Mouse (Mus musculus): ENCODE results near the gene Atp5d. TPM values are rescaled to one million over a fixed set of nuclear protein-coding genes. Genes with fewer than 3 reads are reported as not detected.
A peak's percentile ranks its signal among the peaks of the same experiment; 100 is the strongest.
"Not testable (repeated sequence)": the region's sequence is repeated elsewhere in the genome, so short reads cannot be mapped to it uniquely, and the experiment has no call there.

Atp5d gene
- total RNA-seq, 2 experiments from 2014 or later, result 12.1 to 48.8 TPM

DNA sequence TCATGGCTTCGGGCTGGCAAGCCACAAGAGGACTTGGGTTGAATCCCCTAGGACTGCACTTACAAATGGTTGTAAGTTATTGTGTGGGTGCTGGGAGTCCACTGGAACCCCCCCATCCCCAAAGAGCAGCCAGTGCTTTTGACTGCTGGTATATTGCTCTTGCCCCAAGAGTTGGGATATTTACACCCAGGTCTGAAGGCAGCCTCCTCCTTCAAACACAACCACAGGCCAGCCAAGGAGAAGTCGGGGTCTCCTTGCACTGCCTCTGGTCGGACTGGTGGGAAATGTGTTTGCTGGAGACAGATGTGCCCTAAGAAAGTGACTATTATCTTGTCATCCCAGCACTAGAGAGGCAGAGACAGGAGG, 23.8 kb downstream of the Atp5d start:
- ATAC-seq (replicated peaks; ENCODE audit: low FRiP score, poor library complexity, severe bottlenecking), result no peak

DNA sequence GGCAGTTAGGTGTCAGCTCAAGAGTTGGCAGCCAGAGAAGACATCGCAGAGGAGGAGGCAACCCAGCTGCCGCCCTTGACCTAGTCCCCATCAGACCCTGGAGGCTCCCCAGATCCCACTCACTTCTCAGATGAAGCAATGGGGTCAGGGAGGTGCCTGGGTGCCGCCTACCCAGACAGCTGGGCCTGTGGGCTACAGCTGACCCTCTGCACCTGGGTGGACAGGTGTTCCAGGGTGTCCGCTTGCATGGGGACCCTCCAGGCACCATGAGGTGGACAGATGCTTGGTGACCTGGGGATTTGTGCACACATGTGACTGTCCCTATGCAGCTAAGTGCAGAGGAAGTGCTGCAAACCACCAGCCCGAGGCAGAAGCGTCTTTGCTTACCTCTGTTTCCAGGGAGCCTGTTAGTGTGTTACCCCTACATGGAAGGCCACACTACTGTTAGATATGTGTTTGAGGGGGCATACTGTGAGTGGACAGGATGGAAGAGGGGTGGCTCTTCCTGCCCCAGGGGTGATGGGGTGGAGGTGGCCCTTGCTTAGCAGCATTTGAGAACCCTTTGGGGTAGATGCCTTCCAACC, 24.4 kb downstream of the Atp5d start:
- ATAC-seq (replicated peaks; ENCODE audit: low FRiP score, poor library complexity, severe bottlenecking), result no peak

DNA sequence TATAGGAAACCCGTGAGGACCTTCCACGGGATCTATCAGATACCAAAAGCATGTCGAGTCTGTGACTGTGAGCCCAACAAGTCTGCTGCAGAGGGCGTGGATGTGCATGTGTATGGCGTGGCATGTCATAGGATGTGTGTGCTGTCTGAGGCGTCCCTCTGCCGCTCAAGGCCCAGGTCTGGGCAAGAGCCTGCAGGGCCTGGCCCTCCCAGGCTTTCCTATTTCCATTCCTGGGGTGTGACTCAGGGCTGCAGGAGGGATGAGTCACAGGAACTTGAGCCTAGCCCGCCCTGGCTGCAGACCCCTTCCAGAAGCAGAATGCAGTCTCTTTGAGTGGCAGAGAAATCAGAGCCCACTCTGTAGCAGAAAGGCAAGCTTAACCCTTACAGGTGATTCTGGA, 25.3 kb downstream of the Atp5d start:
- ATAC-seq (replicated peaks; ENCODE audit: low FRiP score, poor library complexity, severe bottlenecking), result no peak

DNA sequence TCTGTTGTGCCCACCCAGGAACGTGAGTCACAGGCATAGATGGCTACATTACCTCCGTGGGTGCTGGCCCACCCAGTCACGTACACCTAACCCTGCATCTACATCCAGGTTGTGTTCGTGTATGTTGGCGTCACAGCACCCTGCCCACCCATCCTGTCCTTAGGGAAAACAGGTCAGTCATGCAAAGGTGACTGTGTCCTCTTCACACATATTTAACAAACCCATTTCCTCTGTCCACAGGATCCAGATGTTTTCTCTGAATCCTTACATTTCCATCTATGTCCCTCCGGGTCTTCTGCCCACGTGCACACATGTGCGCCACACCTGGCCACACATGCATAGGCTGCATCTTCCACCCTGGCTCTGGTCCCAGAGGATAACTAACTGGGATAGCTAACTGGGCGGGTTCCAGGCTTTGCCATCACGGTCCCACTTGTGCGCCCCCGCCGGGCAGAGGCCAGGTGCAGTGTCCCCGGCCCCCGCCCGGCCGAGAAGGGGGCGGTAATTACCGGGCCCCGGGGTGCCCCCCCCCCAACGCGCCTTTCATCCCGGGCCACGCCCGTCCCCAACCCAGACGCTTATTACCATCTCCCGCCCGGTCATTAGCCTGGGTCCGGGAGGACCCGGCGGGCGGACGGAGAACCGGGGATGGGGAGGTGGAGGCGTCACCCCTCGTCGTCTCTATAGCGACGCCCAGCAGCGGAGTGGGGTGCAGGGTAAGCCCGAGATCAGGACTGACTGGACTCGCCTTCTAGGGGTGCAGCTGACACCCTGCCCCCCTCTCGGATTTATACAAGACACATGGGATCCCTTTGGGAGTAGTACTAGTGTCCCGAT, 25.9 kb downstream of the Atp5d start:
- ATAC-seq (replicated peaks; ENCODE audit: low FRiP score, poor library complexity, severe bottlenecking), result 0 out of 2 replicates have a peak, but pooled peaks have one; percentile 0

DNA sequence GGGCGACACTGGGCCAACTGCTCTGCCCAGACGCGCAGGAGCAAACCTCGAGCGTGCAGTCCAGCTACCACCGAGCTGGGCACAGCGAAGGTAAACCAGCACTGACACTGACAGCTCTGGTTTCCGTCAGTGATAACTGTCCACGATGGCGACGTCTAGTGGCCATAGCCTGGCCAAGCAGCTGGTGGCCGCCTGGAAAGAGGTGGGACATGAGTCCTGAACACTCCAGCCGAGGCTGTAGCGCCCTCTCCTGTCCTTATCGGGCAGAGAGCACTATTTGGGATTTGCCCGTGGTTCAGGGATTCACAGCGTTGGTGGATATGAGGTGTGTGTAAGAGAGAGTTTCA, 26.5 kb downstream of the Atp5d start:
- peak; percentile 63 for ATAC-seq (replicated peaks; ENCODE audit: low FRiP score, poor library complexity, severe bottlenecking)

DNA sequence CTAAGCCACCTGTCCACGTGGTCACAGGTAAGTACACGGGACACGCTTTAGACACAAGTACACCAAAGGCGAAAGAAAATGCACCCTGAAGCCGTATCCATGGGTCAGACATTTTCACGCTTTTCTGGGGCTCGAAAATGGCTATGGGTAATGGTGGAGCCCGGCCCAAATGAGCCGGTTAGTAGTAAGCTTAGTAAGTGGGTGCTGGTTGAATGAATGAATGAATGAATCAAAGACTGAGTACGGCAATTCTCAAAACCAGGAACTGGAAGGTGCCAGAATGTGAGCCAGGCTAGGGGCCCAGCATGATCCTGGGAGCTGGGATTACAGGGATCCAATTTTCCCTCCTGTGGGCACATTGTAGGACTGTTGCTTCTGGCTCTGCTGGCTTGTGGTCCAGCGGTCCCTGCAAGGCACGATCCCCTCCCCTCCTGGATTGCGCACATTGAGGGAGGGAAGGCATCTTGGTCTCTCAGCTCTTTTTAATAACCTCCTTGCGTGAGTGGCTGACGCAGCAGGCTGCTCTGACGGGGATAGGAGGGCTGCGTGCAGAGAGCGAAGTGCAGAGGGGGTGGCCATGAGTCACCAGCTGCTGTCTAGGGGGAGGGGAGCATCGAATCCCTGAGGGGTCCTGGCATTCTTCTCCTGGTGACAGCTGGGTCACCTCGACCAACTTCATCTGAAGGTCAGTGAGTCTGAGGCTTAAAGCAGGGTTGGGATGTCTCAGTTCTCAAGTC, 27.1 kb downstream of the Atp5d start, which contains the start of gene Cirbp:
Gene Cirbp, plus strand, starts transcription at position 594 of the 737 bp plus-strand sequence.
- ATAC-seq (replicated peaks; ENCODE audit: low FRiP score, poor library complexity, severe bottlenecking), result no peak

DNA sequence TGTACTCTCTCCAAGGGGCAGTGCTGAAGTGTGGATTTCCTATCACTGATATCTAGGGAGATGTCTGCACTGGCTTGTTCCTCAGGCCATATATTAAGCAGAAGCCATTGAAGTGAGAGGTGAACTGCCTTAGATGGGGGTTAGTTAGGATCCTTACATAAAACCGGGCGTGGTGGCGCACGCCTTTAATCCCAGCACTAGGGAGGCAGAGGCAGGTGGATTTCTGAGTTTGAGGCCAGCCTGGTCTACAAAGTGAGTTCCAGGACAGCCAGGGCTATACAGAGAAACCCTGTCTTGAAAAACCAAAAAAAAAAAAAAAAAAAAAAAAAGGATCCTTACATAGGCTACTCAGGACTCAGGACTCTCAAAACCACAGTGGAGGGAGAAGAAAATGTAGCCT, 27.7 kb downstream of the Atp5d start:
- not testable (repeated sequence) for ATAC-seq (replicated peaks; ENCODE audit: low FRiP score, poor library complexity, severe bottlenecking)

DNA sequence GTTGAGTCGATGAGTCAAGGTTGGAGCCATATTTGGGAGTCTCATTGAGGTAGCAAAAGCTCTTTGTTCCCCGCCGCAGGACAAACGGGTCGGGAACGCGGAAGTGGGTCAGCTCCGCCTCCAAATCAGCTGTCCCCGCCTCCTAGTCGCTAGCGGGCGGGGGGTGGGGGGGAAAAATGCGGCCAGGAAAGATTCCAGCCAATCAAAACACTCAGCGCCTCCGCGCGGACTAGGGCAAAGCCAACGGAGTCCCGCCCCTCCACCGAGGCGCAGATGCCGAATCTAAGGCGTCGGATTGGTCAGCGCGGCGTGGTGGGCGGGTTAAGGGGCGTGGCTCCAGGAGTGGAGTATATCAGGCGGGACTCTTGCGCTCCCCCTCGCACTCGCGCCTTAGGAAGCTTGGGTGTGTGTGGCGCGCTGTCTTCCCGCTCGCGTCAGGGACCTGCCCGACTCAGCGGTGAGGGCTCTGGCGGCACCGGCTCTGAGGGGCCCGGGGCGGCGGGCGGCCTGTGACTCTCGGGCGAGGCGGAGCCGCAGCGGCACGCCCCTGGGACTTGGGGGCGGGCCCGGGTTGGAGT, 29.1 kb downstream of the Atp5d start:
- peak; percentile 75 for ATAC-seq (replicated peaks; ENCODE audit: low FRiP score, poor library complexity, severe bottlenecking)

DNA sequence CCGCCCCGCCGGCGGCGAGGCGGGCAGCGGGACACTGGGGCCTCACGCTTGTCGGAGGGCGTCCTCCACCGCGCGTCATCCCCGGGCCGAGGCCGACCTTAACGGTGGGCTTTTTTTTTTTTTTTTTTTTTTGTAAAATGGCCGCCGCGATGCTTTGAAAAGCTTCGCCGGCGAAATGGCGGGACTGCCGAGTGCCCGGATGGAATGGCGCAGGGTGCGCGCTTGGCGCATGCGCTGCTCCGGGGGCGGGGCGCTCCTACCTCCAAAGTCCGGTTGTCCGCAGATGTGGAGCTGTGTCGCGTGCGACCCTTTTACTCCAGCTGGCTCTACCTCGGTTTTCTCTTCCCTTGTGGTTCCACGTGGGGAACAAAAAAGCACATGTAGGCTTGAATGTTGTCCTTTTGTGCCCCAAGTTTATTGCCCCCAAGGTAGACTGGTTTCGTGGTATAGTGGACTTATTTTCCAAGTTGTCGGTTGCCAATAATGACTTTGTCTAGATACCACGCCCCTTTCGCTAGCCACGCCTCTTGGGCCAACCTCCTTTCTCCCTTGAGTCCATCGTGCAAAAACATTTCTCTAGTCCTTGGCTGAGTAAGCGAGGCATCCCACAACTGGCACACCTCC, 29.7 kb downstream of the Atp5d start:
- peak; percentile 52 for ATAC-seq (replicated peaks; ENCODE audit: low FRiP score, poor library complexity, severe bottlenecking)

DNA sequence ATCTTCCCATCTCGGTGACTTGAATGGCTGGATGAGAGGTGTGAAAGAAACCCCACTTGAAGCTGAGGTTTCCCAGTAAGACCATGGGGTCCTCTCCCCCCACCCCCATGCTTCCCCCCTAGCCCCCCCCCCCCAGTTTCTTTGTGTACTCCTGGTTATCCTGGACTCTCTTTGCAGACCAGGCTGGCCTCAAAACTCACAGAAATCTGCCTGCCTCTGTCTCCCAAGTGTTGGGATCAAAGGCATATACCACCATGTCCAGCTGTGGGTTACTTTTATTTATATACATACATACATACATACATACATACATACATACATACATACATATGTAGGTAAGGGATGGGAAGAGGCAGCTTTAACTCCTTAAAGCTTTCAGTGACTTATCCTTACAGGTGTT, 30.6 kb downstream of the Atp5d start:
- ATAC-seq (replicated peaks; ENCODE audit: low FRiP score, poor library complexity, severe bottlenecking), result no peak

DNA sequence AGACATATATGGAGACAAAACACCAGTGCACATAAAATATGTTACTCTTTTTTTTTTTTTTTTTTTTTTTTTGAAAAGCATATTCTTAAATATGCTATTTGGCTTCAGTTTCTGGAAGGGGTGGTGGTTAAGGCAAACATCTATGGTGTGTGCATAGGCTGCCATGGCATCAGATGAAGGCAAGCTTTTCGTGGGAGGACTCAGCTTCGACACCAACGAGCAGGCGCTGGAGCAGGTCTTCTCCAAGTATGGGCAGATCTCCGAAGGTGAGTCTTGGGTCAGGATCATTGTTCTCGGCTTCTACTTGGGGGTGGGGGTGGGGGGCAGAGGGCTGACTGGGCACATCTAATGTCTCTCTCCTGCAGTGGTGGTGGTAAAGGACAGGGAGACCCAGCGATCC, 31.2 kb downstream of the Atp5d start:
- no peak for ATAC-seq (replicated peaks; ENCODE audit: low FRiP score, poor library complexity, severe bottlenecking)

DNA sequence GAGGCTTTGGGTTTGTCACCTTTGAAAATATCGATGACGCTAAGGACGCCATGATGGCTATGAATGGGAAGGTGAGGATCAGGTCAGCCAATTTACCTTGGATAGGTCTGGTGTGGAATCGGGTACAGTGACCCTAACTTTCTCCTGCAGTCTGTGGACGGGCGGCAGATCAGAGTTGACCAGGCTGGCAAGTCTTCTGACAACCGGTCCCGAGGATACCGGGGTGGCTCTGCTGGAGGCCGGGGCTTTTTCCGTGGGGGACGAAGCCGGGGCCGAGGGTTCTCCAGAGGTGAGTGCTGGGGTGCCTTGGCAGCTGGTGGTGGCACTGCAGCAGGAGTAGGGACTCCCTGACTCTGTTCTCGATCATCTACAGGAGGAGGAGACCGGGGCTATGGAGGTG, 31.6 kb downstream of the Atp5d start:
- no peak for ATAC-seq (replicated peaks; ENCODE audit: low FRiP score, poor library complexity, severe bottlenecking)

DNA sequence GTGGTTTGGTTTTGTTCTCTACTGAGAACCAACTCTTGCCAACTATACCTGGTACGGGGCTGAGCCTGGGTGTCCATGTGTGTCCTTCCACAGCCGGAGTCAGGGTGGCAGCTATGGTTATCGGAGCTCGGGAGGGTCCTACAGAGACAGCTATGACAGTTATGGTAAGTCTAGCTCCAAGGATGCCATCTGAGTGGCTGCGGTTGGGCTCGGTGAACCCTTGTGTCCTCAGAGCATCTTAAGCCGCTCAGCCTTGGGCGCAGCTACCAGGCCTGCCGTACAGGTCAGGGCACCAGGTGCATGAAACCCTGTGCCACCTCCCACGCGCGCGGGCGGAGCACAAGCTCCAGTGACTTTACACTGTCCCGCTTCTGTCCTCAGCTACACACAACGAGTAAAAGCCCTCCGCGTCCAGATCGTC, 32.2 kb downstream of the Atp5d start:
- no peak for ATAC-seq (replicated peaks; ENCODE audit: low FRiP score, poor library complexity, severe bottlenecking)

DNA sequence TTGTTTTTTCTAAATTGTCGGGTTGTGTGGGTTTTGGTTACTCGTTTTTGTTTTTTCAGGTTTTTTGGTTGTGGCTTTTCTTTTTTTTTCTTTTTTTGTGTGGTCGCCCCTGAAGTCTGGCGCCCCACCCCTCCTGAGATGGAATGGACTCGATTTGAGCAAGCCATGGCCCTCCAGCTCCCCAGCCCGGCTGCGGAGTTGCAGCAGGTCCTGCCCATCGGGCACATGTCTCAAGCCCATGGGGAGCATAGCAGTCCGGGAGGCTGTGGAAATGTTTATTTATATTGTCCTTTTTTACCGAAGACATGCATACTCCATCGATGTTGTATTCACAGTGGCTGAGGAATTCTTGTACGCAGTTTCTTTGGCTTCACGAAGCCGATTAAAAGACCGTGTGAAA, 32.8 kb downstream of the Atp5d start:
- no peak for ATAC-seq (replicated peaks; ENCODE audit: low FRiP score, poor library complexity, severe bottlenecking)

DNA sequence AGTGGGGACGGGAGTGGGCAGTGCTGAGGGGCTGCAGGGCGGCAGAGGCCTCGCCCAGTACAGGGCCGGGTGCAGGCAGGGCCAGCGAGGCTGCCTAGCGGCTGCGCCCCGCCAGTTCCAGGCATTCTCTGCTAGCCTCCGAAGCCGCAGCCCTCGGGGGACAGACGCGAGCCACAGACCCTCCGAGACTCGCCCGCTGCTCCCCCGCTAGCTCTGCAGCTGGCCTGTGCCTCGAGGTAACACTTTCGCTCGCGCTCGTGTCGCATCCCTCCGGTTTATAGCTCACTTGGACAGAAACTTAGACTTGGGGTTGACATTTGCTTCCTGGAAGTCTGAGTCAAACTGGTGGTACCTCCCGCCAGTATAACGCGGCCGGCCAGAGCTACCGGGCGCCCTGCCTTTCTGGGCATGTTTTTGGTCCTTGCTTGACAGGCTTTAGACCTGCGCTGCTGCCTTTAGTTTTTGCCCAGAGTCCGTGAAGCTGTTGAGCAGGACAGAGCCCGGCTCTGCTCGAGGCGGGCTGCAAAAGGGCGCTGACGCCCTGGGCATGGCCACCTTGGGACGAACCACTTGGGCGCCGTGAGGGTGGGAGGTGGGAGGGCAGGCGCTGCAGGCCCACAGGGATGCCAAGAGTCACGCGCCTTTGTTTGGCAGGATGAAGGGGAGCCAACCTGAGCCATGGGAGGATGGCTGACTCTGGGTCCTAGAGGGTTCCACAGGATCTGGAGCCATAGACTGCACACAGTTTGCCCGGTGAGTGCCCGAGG, 33.5 kb downstream of the Atp5d start:
- ATAC-seq (replicated peaks; ENCODE audit: low FRiP score, poor library complexity, severe bottlenecking), result no peak

DNA sequence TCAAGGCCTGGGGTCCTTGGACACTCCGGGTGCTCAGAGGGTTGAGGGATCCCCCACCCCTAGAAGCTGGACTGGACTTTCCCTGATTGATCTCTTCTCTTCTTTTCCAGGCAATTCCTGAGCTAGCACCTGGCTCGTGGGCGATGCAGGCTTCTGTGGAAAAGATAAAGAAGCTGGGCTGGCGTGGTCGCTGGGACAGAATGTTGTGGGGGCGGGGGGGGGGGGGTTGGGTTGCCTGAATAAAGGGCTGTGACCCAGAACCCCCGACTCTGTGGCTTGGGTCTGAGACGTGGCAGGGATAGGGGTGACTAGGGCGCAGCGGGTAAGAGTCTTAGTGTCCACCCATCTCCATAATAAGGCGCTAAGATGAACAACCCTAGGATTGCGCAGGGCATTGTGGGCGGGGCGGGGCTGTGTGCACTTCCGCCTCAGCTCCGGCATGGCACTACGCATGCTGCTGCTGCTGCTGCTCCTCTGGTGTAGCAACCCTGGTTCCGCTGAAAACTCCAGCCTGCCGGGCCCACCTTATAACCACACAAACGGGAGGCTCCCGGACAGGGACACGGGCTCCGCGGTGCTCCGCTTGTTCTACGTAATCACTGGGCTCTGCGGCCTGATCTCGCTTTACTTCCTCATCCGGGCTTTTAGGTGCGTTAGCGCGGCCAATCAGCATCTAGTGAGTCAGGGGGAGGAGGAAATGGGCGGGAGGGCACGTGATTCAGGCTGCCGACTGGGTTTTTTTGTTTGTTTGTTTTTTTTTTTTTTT, 34.3 kb downstream of the Atp5d start, which contains the start of gene 1600002K03Rik:
Gene 1600002K03Rik, plus strand, starts transcription at position 418 of the 766 bp plus-strand sequence.
- ATAC-seq (replicated peaks; ENCODE audit: low FRiP score, poor library complexity, severe bottlenecking), result peak; percentile 78

DNA sequence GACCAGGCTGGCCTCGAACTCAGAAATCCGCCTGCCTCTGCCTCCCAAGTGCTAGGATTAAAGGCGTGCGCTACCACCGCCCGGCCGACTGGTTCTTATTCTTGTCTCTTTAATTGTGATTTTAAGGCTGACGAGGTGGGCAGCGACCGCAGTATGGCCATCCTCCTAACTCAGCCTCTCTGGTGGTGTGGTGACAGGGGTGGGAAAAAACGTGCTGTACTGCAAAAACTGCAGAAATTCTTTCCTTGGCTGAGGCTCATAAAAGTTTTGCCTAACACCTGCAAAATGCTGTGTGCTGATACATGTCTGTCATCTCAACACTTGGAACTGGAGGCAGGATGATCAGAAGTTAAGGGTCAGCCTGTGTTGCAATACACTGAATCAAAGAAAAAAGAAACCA, 34.9 kb downstream of the Atp5d start:
- no peak for ATAC-seq (replicated peaks; ENCODE audit: low FRiP score, poor library complexity, severe bottlenecking)

DNA sequence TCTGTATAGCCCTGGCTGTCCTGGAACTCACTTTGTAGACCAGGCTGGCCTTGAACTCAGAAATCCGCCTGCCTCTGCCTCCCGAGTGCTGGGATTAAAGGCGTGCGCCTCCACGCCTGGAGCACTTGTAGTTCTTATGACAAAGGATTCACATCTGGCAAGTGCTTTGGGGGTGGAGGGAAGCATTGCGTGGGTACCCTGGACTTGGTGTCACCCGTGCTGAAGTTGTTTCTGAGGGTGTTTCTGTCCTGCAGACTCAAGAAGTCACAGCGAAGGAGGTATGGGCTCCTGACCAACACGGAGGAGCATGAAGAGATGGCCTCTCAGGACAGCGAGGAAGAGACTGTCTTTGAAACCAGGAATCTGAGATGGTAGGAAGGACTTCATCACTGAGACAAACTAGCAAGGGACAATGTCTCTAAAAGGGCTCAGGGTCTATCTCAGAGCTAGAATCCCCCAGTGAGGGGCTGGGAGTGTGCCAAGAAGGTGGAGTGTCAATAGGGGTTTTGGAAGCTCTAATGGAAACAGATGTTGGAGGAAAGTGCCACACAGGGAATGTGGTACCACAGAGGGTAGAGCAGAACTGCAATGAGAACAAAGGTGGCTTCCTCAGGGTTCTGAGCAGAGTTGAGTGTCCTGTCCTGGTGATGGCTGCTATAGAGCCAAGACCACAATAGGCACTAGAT, 35.7 kb downstream of the Atp5d start:
- no peak for ATAC-seq (replicated peaks; ENCODE audit: low FRiP score, poor library complexity, severe bottlenecking)

Measured in erythroblast, adult 5-6 weeks (primary cell).